Mouse (Mus musculus) hematopoietic stem cell, adult 5-6 weeks (primary cell): ENCODE measurements around the gene Aloxe3. TPM values are rescaled to one million over a fixed set of nuclear protein-coding genes. Genes with fewer than 3 reads are reported as not detected.

ENCODE experiments used
- ATAC-seq, 2 experiments: fragments of 125-278 bp in 1 of 2; replicated peaks in 1 of 2; 2 replicates each; pipeline ENCODE4 v1.8.0; 2016 to 2017; ENCODE audit warnings: inconsistent platforms in 2 of 2, mild to moderate bottlenecking in 2 of 2, moderate number of reproducible peaks in 2 of 2, low read depth in 1 of 2, moderate TSS enrichment in 1 of 2; ENCODE audit not compliant: low FRiP score in 2 of 2, poor library complexity in 2 of 2, severe bottlenecking in 2 of 2, insufficient read depth in 1 of 2, low TSS enrichment in 1 of 2
- total RNA-seq: library from RNA; stranded (forward); fragments of 172-1452, 232-1000 nt; gene quantifications from 2 replicates; pipeline ENCODE4 v1.2.3, GENCODE M21; 2017

Aloxe3 gene
- total RNA-seq, 1 experiment from 2014 or later: not detected

DNA sequence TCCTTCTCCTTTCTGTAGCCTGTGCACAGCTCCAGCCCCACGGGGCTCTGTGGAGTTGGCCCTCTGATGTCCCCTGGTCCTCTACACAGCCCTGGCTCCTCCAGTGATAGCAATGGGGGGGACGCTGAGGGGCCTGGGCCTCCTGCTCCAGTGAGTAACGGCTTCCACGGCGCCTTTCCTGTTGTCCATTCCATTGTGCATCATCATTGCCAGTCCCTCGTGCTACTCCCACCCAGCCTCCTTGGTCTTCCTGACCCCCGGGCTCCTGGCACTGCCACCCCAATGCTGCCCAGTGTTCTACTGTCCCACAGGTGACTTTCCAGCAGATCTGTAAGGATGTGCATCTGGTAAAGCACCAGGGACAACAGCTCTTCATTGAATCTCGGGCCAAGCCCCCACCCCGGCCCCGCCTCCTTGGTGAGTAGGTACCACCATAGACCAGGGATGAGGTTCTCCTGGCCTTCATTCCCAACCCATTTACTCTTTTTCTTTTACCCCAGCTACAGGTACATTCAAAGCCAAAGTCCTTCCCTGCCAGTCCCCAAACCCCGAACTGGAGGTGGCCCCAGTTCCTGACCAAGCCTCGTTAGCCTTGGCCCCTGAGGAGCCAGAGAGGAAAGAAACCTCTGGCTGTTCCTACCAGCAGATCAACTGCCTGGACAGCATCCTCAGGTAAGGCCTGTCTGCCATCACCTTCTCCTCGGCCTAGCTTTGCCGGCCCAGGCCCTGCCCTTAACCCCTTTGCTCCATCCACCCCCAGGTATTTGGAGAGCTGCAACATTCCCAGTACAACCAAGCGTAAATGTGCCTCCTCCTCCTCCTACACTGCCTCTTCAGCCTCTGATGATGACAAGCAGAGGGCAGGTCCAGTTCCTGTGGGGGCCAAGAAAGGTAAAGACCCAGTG lies 21.9 kb upstream of the Aloxe3 start:
- no peak for ATAC-seq

DNA sequence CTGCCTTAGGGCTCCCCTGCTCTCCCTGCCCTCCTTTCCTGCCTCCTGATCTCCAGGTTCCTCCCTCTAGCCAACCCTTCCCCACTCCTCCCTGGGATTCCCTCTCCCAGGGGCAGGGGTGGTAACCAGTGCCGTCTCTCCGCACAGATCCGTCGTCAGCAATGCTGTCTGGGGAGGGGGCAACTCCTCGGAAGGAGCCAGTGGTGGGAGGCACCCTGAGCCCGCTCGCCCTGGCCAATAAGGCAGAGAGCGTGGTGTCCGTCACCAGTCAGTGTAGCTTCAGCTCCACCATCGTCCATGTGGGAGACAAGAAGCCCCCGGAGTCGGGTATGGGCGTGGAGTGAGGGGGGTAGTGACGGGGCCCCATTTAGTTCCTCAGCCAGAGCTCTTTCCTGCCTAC lies 21.2 kb upstream of the Aloxe3 start:
- no peak for ATAC-seq

DNA sequence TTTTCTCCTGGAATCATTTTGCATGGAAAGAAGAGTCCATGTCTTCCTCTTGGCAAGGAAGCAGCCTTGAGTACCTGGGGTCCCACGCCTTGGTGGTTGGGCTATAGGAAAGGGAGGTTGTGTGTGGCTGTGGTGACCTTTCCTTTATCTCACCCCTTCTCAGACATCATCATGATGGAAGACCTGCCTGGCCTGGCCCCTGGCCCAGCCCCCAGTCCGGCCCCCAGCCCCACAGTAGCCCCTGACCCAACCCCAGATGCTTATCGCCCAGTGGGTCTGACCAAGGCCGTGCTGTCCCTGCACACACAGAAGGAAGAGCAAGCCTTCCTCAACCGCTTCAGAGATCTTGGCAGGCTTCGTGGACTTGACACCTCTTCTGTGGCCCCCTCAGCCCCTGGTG lies 20.5 kb upstream of the Aloxe3 start:
- ATAC-seq: no peak

DNA sequence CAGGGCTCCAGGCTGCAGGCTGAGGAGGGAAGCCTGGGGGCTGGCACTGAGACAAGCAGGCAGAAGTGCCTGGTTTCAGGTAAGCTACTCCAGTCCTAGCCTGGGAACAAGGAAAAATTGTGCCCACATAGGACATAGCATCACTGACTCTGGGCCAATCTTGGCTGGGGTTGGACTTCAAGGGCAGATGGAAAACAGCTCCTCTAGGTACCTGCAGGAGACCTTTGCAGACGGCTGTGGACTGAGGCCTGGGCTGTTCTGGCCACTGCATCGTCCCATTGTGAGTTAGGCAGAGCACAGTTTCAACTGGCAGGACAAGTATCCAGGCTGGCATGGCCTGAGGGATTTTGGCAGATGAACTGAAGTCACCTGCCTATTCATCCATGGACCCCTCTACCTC lies 19.9 kb upstream of the Aloxe3 start:
- no peak for ATAC-seq

DNA sequence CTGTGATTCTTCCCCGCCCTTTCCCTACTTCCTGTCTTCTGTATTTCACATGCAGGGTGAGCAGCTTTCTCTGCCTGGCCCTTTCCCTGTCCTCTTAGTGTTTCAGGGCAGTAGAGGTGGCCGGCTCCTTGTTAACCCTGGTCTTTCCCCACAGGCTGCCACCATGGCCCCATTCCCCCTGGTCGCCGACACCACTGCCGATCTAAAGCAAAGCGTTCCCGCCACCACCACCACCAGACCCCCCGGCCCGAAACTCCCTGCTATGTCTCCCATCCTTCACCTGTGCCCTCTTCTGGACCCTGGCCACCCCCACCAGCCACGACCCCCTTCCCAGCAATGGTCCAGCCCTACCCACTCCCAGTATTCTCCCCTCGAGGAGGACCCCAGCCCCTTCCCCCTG lies 19.4 kb upstream of the Aloxe3 start:
- ATAC-seq: no peak

DNA sequence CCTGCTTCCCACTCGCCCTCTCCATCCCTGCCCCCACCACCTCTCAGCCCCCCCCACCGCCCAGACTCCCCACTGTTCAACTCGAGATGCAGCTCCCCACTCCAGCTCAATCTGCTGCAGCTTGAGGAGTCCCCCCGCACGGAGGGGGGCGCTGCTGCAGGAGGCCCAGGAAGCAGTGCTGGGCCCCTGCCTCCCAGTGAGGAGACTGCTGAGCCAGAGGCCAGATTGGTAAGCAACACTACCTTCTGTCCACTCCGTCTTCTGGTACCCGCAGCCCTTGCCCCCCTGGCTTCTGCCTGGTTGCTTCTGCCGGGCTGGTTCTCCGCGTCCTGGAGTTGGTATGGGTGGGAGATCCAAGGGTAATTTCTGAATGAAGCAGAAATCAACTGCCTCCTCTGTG lies 18.9 kb upstream of the Aloxe3 start:
- ATAC-seq: no peak

DNA sequence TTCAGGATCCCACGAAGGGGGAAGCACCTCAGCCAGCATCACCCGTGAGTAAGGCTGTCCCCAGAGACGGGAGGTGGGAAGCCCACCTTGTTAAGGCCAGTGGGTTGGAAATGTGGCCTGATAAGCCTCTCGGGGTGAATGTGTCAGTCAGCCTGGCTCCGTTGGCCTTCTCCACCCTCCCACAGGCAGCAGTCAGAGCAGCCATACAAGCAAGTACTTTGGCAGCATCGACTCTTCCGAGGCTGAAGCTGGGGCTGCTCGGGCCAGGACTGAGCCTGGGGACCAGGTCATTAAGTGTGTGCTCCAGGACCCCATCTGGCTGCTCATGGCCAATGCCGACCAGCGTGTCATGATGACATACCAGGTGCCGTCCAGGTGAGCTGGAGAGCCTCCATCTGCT lies 18.0 kb upstream of the Aloxe3 start:
- ATAC-seq: no peak

DNA sequence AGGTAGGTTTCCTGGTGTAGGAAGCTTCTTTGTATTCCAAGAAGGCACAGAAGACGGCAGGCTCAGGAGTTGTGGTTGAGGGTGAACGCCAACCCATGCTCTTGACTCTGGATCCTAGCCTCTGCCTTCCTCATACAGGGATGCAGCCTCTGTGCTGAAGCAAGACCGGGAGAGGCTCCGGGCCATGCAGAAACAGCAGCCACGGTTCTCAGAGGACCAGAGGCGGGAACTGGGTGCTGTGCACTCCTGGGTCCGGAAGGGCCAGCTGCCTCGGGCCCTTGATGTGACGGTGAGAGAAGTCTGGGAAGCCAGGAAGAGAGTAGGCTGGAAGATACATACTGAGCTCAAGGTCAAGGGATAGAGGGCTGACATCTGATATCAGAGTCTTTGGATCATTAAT lies 17.5 kb upstream of the Aloxe3 start:
- ATAC-seq: no peak

DNA sequence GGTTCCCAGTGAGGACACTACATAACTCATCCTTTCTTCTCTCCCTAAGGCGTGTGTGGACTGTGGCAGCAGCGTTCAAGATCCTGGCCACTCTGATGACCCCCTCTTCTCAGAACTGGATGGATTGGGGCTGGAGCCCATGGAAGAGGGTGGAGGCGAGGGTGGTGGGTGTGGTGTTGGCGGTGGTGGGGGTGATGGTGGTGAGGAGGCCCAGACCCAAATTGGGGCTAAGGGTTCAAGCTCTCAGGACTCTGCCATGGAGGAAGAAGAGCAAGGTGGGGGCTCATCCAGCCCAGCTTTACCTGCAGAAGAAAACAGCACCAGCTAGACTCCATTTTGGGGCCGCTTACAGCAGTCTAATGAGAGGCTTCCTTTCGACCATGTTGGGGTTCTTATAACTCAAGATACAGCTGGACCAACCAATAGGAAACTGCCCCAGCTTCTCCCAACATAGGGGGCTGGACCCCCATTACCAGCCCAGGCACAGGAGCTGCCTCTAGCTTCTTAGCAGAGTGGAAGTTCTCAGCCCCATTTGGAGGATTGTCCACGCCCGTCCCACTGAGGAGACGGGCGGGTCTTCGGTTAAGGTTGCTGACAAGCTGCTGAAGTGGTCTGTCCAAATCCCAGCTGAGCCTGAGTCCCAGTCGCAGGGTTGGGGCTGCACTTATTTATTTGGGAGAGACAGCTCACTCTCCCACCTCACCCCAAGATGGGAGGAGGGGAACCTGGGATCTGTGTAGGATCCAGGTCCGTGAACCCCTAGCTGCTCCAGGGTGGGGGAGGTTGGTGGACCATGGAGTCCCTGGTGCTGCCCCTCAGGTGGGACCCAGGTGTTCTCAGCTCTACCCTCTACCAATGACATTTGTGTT lies 16.4 kb upstream of the Aloxe3 start:
- no peak for ATAC-seq

DNA sequence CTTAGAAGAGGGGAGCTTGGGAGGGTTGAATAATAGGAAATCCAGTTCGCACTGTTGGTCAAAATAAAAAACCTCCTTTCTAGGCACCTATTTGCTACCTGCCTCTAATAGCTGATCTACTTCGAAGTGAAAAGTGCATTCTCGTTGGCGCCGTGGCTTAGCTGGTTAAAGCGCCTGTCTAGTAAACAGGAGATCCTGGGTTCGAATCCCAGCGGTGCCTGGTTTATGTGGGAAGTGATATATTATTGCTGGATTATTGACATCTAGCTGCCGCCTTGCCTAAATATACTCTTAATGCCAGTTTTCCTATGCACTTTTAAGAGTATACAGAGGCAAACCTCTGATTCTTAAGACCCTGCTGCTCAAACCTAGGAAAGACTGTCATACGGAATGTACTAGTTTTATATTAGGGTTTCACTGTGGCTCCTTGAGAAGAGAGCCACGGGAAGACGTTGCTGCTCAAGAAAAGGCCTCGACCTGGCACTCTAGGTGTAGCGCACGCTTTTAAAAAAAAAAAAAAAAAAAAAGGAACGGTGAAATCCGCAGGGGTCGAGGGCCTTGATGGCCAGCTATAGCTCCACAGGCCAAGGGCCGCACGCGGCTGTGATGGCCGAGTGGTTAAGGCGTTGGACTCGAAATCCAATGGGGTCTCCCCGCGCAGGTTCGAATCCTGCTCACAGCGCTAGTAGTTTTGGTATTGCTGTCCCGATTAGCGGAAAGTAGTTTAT lies 15.2 kb upstream of the Aloxe3 start:
- ATAC-seq: peak; percentile 44 to 54

DNA sequence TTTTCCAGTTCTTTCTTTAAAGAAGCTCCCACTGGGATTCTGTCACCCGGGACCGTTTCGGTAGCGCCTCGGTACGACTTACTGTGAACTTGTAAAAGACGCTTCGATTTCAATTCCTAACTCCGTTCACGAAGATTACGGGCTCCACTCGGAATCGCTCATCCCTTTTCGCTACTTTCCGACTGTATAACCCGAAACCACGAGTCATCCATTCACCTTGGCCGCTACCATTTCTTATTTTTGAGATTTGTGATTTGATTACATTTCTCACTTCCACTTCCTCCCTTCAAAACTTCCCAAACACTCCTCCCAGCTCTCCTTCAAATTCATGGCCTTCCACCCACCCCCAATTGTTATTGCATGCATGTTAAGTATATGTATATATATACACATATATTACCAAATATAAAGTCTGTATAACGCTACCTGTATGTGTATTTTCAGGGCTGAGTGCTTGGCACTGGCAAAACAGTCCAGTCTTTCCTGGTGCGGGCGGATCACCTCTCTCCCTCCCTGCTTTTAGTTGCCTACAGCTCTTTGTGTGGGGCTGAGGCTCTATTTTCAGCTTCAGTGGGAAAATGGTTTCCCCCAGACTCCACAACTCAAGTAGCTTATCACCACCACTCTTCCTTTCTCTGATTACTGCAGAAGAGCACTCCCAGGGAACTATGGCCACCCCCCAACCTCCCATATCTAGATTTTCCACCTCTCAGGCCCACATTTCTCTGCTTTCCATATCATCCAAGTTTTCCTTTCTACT lies 14.5 kb upstream of the Aloxe3 start:
- no peak for ATAC-seq

DNA sequence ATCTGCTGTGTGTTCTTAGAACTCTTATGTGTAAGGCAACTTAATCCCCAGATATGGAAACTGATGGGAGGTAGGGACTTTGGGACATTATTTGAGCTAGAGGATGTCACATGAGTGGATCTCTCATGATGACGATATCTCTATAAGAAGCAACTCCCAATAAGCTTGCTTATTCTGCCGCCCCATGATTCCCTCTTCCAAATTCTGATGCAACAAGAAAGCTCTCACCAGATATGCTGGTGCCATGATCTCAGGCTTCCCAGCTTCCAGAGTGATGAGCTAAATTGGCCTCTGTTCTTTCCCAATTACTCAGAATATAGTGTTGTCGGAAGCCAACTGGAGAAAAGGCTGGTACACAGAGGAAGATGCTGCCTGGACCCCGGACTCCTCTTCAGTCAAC lies 13.8 kb upstream of the Aloxe3 start:
- no peak for ATAC-seq

DNA sequence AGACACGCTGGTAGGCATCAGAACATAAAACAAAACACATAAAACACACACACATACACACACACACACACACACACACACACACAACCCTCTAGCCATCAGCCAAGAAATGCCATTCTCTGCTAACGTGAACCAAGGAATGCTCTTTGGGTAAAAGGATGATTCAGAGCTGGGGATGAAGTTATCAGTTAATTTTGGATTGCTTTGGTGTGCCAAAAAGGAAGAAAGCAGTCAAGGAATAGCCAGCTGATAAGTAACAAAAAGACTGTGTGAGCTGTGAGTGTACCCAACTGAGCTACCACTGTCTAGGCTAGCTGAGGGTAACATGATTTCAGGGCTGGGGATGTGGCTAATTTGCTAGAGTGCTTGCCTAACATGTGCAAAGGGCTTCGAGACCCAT lies 11.7 kb upstream of the Aloxe3 start:
- ATAC-seq: no peak

DNA sequence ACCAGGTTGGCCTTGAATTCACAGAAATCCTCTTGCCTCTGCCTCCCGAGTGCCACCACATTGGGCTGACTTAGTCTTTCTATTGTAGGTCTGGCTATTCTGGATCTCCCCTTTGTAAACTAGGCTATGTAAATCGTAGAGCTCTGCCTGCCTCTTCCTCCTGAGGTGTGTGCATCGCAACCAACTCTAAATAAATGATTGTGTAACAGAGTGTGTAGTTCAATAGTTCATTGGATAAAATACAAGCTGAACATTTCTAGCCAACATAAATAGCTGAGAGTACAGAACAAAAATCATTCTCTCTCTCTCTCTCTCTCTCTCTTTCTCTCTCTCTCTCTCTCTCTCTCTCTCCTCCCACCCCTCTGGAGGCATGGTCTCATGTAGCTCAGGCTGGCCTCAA lies 11.1 kb upstream of the Aloxe3 start:
- ATAC-seq: no peak

DNA sequence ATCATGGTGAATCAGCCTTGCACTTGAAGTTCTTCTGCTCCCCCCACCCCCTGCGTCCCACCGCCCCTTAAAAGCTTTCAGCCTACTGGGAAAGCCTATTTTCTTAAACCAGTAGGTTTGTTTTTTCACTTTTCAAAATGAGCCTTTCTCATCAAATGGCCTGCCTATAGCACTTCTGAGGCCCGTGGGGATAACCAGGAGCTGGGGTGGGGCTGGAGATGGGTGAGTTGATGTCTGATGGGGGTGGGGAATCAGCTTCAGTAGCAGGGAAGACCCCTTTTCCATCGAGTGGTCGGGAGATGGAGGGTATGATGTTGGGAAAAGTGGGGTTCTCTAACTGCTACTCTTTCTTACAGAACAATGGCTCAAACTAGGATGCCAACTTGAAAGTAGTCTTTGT lies 8.9 kb upstream of the Aloxe3 start:
- no peak for ATAC-seq

DNA sequence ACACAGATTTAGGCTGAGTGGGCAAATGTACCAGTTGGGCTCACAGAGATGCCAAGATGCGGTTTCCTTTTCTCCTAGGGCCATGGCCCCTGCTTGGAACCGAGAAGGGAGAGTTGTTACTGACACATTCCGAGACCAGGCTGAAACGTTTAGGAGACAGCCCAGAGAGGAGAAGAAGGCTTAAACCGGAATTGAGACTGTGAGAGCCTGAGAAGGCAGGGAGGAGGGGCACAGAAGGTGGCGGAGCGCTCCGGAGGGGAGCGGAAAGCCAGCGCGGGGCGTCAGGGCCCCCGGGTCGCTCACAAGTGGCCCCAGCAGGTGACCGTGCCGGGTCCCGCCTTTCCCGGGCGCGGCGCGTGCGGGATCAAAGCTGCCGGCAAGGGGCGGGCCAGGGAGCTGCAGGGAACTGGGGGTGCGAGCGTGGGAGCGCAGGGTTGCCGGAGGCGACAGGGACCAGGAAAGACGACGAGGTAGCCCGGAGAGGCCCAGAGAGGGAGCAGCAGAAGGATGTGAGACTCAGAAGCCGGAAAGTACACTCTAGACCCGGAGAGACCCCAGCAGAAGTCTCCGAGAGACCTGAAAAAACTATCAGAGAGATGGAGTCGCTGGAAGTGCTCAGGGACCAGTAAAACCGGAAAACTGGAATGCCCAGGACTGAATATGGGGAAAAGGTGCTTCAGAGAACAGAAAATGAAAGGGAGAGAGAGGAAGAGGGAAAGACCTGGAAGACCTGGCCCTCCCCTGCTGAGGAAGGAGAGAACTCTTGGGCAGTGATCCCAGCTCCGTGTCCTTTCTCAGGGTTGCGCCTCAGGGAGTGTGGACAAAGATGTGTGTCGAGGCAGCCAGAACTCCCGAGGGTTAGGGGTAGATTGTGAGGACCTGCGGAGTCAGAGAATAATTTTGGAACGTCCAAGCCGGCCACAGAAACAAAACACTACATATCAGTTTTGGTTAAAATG lies 7.7 kb upstream of the Aloxe3 start:
- ATAC-seq: peak in 1 of 2 experiments; percentile 43; a peak in 3 of 4 replicates
